Mouse (Mus musculus) kidney, adult 8-10 months (tissue): ENCODE measurements around the gene Lsm2.

Experiments used
- DNase-seq, 2 experiments: peaks; one replicate each; pipeline ENCODE4 v3.0.0; 2022

The Lsm2 gene

DNA sequence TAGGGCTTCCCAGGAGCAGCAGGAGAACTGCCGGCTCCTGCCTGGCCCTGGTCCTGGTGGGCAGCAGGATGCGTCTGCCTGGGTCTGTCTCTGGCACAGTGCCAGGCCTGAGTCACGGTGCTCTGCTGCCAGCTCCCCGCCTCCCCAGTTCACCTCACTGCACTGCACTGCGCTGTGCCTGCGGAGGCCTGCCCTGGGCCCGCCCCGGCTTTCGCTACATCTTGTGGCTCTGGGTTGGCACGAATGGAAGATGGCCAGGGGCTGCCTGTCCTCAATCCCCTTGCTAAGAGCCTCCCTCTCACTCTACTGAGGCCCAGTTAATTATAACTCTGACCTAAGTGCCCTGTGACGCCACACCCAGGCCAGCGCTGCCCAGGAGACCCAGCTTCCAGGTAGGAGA is 34.7 kb downstream of the Lsm2 start, which contains the start of gene Vwa7:
Vwa7 (plus strand) TSS at position 204 of the 400 bp plus-strand sequence.
- peak; percentile 35 to 36 for DNase-seq

DNA sequence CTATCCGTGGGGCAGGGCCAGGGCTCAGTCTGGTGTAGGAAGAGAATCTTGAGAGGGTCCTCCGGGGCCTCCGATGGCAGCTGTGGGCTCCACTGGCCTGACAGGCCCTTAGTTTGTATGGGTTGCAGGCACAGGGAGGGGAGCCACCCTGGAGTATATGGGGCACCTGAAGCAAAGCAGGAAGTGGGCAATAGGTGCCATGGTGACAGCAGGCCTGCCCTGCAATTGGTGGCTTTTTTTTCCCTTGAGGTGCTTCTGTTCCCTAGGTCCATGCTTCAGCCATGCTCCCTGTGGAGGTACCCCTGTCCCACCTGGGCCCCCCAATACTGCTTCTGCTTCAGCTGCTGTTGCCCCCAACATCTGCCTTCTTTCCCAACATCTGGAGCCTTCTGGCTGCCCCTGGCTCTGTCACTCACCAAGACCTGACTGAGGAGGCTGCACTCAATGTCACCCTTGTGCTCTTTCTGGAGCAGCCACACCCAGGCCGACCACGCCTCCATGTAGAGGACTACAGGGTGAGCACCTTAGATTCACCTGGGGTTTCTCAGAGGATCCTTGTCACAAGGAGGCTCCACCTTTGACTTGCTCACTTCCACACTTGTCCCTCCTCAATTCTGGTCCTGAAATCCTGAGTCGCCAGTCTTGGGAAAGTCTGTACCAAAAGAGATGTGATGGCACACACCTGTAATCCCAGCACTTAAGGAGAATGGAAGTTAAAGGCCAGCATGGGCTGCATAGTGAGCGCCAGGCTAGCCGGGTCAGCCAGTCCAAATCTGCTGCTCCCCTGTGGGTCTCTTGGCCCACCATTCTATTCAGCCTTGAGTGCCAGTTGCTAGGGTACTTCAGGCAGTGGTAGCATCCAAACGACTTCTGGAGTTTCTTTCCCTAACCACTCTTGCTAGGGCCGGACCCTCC is 35.4 kb downstream of the Lsm2 start:
- no peak for DNase-seq

- DNase-seq: no peak
Measured at GRCm38 (mm10) chr17:35017706-35018030, 36.0 kb downstream of the Lsm2 start.

GRCm38 (mm10) chr17:35018171-35018570 is 36.5 kb downstream of the Lsm2 start:
- DNase-seq: no peak

DNA sequence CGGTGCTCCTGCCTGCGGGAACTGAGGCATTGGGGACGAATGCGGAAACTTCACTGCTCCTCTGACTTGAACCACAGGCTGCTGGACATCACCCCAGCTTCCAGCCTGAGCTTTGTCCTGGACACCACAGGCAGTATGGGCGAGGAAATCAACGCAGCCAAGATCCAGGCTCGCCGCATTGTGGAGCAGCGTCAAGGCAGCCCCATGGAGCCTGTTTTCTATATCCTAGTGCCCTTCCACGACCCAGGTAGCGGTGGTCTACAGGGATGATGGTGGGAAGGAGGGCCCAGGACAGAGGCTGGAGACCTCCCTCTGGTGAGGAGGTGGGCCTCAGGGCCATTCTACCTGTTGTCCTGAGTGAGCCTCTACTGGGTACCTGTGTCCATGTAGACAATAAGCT is 38.2 kb downstream of the Lsm2 start:
- DNase-seq: no peak

DNA sequence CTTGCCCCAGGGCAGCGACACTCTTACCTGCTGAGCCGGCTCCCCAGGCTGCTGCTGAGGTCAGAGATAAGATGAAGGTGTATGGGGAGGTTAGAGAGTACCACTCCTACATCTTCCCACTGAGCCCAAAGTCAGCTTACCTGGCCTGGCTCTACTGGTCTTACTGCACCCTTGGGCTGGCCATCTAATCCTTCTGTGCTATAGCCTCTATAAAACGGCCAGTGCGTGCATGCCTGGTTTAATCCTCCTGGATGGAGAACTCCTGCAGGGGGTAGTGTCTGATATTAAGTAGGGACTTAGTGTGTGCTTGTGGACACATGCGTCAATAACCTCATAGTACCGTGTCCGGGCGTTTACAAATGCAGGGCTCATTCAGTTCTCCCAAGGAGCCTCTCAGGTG is 38.9 kb downstream of the Lsm2 start:
- DNase-seq: no peak

GRCm38 (mm10) chr17:35021163-35021808 is 39.6 kb downstream of the Lsm2 start:
- peak; percentile 74 to 89 for DNase-seq

- DNase-seq: no peak
Measured at GRCm38 (mm10) chr17:35021842-35022477, 40.3 kb downstream of the Lsm2 start.

GRCm38 (mm10) chr17:35022541-35023060 is 40.9 kb downstream of the Lsm2 start:
- DNase-seq: no peak

GRCm38 (mm10) chr17:35023221-35023620 is 41.6 kb downstream of the Lsm2 start:
- no peak for DNase-seq

GRCm38 (mm10) chr17:35023756-35024155 is 42.1 kb downstream of the Lsm2 start:
- DNase-seq: no peak

- no peak for DNase-seq
Measured at GRCm38 (mm10) chr17:35024261-35024660, 42.6 kb downstream of the Lsm2 start.

DNA sequence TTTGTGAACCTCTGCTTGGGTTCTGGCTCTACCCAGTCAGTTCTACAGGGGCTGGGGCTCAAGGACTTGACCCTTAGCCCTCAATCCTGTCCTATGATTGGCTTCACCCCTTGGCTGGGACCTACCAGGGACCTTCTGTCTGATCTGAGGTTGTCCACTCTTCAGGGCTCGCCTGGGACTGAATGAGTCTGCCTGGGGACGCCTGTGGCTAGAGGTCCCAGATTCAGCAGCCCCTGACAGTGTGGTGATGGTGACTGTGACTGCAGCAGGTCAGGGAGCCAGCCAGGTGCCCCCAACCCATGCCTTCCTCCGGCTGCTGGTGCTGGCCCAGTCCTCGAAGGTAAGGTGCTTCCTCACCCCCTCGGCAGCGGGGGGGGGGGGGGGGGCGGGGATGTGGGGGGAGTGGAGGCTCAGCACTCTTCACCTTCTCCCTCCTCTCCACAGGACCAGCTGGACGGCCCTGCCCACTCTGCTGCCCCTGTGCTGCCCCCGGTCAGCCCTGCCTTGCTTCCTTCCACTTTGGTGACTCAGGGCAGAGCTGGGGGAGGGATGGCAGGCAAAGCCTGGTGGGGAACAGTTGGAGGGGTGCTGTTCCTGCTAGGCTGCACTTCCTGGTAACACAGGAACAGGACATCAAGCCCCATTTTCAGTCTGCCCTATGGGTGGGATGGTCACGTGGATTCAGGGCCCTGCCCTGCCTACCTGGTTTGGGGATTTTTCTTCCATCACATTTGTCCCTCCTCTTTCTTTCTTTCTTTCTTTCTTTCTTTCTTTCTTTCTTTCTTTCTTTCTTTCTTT is 43.2 kb downstream of the Lsm2 start:
- no peak for DNase-seq

- no peak for DNase-seq
Measured at GRCm38 (mm10) chr17:35026206-35026605, 44.5 kb downstream of the Lsm2 start.

DNA sequence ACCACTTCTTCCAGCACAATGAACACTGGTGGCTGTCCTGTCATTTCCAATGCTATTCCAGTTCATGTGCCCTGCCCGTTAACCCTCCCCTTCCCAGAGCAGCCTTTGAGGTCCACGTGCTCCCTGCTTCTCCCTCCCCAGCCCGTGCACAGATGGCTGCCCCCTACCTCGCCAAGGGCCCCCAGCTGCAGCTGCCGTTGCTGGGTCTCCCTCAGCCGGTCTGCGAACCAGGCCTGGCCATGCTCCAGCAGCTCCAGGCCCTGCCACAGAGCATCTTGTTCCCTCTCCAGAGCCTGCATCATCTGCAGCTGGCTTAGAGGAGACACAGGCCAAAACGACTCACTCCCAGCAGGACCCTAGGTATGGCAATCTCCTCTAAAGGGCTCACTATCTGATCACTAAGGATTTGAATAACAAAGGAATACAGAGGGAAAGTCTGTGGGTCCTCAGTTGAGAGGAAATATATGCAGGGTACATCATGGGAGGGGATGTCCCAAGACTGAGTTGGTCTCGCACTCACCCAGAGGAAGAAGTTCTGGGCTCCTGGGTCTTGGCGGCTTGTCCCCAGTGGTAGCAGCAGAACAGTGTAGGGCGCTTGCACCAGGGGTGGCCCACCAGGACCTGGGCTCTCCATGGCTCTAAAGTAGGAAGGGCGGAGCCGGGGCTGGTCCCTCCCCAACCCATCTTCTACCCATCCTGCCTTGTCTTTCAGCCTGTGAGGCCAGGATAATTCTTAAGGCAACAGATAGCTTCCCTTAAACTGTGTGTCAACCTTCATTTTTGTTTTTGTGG is 45.8 kb downstream of the Lsm2 start, which contains the start of gene Sapcd1:
Sapcd1 (minus strand) TSS at position 740 of the 792 bp plus-strand sequence.
- DNase-seq: no peak

DNA sequence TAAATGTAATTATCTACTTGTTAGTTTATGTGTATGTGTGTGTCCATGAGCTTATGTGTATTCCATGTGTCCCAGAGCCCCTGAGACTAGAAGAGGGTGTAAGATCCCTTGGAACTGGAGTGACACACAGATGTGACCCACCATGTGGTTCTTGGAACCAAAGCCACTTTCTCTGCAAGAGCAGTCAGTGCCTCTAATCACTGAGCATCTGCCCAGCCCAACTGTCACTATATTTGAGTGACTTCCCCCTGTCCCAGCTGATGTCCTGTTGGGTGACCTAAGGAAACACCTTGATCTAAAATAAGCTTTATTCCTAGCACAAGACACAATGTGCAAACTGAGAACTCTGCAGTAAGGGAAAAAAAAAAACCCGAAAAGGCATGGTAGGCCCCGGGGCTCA is 46.7 kb downstream of the Lsm2 start:
- DNase-seq: no peak

- DNase-seq: no peak
Measured at GRCm38 (mm10) chr17:35029691-35030532, 48.2 kb downstream of the Lsm2 start.

- DNase-seq: no peak
Measured at GRCm38 (mm10) chr17:35031272-35031671, 49.6 kb downstream of the Lsm2 start.

- DNase-seq: no peak
Measured at GRCm38 (mm10) chr17:35031880-35032279, 50.2 kb downstream of the Lsm2 start.

DNA sequence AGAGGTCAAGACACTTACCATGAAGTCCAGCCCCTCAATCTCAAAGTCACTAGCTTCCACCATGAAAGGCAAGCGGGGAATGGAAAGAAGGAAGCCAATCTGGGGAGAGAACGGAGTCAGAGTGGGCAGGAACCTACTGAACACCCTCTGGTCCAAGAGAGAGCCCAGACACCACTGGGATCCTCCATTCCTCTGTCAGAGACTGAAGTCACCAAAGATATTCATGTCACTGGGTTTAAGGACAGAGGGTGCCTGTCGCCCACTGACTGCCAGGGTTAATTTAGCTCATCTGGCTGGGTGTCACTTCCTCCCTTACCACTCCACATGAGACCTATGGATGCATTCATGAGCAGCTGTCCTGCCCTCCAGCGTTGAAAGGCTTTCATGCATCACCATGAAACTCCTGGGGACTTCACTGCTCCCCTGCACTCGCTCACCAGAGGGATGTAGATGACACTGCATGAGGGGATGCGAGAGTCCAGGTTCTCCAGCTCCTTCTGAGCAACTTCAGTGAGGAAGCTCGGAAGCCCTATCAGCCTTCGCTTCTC is 50.7 kb downstream of the Lsm2 start:
- no peak for DNase-seq
